21 mouse cellular contexts compared by ENCODE assay signal in the genomic region with DNA sequence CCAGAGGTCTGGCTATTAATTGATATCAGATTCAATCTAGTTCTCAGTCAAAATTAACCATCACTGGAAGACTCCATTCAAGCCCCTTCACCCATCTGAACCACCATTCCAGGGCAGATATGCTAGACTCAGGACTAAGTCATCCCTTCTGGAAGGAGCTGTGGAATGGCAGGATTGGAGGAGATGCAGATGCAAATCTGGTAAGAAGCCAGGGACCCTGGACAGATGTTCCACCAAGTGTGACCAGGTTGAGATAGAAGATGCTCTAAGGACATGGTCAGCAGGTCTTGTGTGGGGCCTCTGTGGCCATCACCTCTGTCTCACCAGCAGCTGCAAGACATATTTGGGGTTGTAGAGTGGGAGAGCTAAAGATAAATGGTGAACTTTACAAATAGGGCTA. TPM values are rescaled to one million over a fixed set of nuclear protein-coding genes. Genes with fewer than 3 reads are reported as not detected.
"Had no signal": no experiment of that assay in that cellular context is flagged by ENCODE, and none has a peak within 500 bp of the region (broad histone marks: within the 10 kb centered on the region; RNA-seq: fewer than 3 reads in every experiment).

No protein-coding gene starts in this region.

- H3K4me2 ChIP-seq: neural tube, embryonic 15.5 days; stomach, embryonic 15.5 days had no signal

- H3K27me3 ChIP-seq: neural tube, embryonic 15.5 days; stomach, embryonic 15.5 days had no signal

- H3K27ac ChIP-seq: neural tube, embryonic 15.5 days; stomach, embryonic 15.5 days; stomach, postnatal 0 days had no signal

- H3K9me3 ChIP-seq: neural tube, embryonic 15.5 days; stomach, embryonic 15.5 days had no signal

- H3K36me3 ChIP-seq: neural tube, embryonic 15.5 days; stomach, embryonic 15.5 days had no signal

- H3K4me1 ChIP-seq: stomach, embryonic 15.5 days had no signal

- H3K4me3 ChIP-seq: neural tube, embryonic 15.5 days; stomach, embryonic 15.5 days had no signal

- H3K9ac ChIP-seq: neural tube, embryonic 15.5 days; stomach, embryonic 15.5 days had no signal

- DNase-seq: retina, postnatal 1 day; right cerebral cortex, adult 18-20 months; right cerebral cortex, postnatal 14 days; right cerebral cortex, postnatal 25 days; right cerebral cortex, postnatal 4 days; spleen, adult 18-20 months; thymus, adult 18-20 months; thymus, adult 2 months; thymus, postnatal 14 days; thymus, postnatal 25 days; thymus, postnatal 36 days; thymus, postnatal 4 days had no signal

RNA-seq across cellular contexts. Expression of gene Tmem114, which starts 30.0 kb away (rescaled TPM):
- total RNA-seq: neutrophil, adult 5-6 weeks had no signal
- polyA plus RNA-seq: small intestine, adult 2 months; spleen, adult 2 months; stomach, embryonic 14.5 days; stomach, embryonic 16.5 days; stomach, postnatal 0 days; urinary bladder, adult 2 months had no signal
